Comparison of ENCODE assay signal across 8 mouse cellular contexts in genomic region chr3:108445366-108445705, GRCm38 (mm10). TPM values are rescaled to one million over a fixed set of nuclear protein-coding genes. Genes with fewer than 3 reads are reported as not detected.
A peak's percentile ranks its signal among the peaks of the same experiment; 100 is the strongest.
DNase-seq lines count a peak whose midpoint lies in the region; ATAC-seq and TF ChIP-seq lines count a peak whose summit lies in the region.

No protein-coding gene starts in this region.

- no peaks in the 10 kb centered on the region for H3K9me3 ChIP-seq in embryonic facial prominence, embryonic 12.5 days
- no peaks in the 10 kb centered on the region for H3K9me3 ChIP-seq in intestine, embryonic 14.5 days (ENCODE audit: control insufficient read depth, low read length)

- peak overlapping the region; percentile 93 for H3K4me2 ChIP-seq in embryonic facial prominence, embryonic 12.5 days (replicated peaks)
- peak overlapping the region; percentile 97 for H3K4me2 ChIP-seq in intestine, embryonic 14.5 days (ENCODE audit: low read length)
- H3K4me2 ChIP-seq in myocyte (ENCODE audit: low read depth), result peak overlapping the region; percentile 69

- WGBS in embryonic facial prominence, embryonic 12.5 days, result 15% methylated on average over 6 of the region's 6 CpGs
- WGBS in intestine, embryonic 14.5 days, result 14% methylated on average over 6 of the region's 6 CpGs

- H3K79me2 ChIP-seq in myocyte (ENCODE audit: control insufficient read depth, insufficient read depth), result peaks cover 47% of the 10 kb centered on the region

- H3K4me3 ChIP-seq in layer of hippocampus, adult 2 months, result peak overlapping the region; percentile 73
- peak overlapping the region; percentile 85 for H3K4me3 ChIP-seq in embryonic facial prominence, embryonic 12.5 days
- peak overlapping the region; percentile 88 for H3K4me3 ChIP-seq in intestine, embryonic 14.5 days (ENCODE audit: low read depth, low read length)
- H3K4me3 ChIP-seq in myocyte, result peak overlapping the region; percentile 99

- no peaks in the 10 kb centered on the region for H3K27me3 ChIP-seq in embryonic facial prominence, embryonic 12.5 days
- H3K27me3 ChIP-seq in intestine, embryonic 14.5 days (replicated peaks; ENCODE audit: control insufficient read depth, insufficient read depth, low read length), result no peaks in the 10 kb centered on the region
- H3K27me3 ChIP-seq in myocyte (ENCODE audit: control insufficient read depth, insufficient read depth, insufficient read length), result peaks cover 10% of the 10 kb centered on the region

- no peak for TF ChIP-seq POLR2A in myocyte (IDR thresholded peaks at IDR 0.05; ENCODE audit: insufficient read length, low read depth)

- H3K4me1 ChIP-seq in embryonic facial prominence, embryonic 12.5 days, result peaks cover 18% of the 10 kb centered on the region
- peaks cover 19% of the 10 kb centered on the region for H3K4me1 ChIP-seq in intestine, embryonic 14.5 days (replicated peaks; ENCODE audit: control insufficient read depth, insufficient read depth, low read length)

- no peak; the same call in 1 of the 2 replicates for TF ChIP-seq CTCF in layer of hippocampus, adult 2 months (conservative IDR thresholded peaks at IDR 0.05)

- no peaks in the 10 kb centered on the region; the same call in 1 of the 2 replicates for H3K36me3 ChIP-seq in embryonic facial prominence, embryonic 12.5 days
- peaks cover 10% of the 10 kb centered on the region for H3K36me3 ChIP-seq in intestine, embryonic 14.5 days (ENCODE audit: control insufficient read depth, insufficient read depth, low read length)
- peaks cover 30% of the 10 kb centered on the region for H3K36me3 ChIP-seq in myocyte (ENCODE audit: control insufficient read depth, insufficient read depth)

- peak overlapping the region; percentile 80 for H3K9ac ChIP-seq in embryonic facial prominence, embryonic 12.5 days
- H3K9ac ChIP-seq in intestine, embryonic 14.5 days (ENCODE audit: low read length), result peak overlapping the region; percentile 27

- H3ac ChIP-seq in myocyte (ENCODE audit: control insufficient read depth, insufficient read length), result peak overlapping the region; percentile 81

- no peak for DNase-seq in layer of hippocampus, adult 2 months (ENCODE audit: low spot score in 2 of 2)
- no peak for DNase-seq in layer of hippocampus, adult 8-10 months (ENCODE audit: low spot score in 2 of 2)
- no peak for DNase-seq in intestine, embryonic 14.5 days (ENCODE audit: low spot score)
- no peak for DNase-seq in spleen, postnatal 10 days (ENCODE audit: low spot score in 2 of 2)

- peak overlapping the region; percentile 95 for H3K27ac ChIP-seq in layer of hippocampus, adult 2 months
- H3K27ac ChIP-seq in embryonic facial prominence, embryonic 12.5 days, result peak overlapping the region; percentile 89
- 0 out of 2 replicates have a peak overlapping the region, but pooled peaks have one; percentile 24 for H3K27ac ChIP-seq in intestine, embryonic 14.5 days (ENCODE audit: low read depth)

- no peak for ATAC-seq in embryonic facial prominence, embryonic 12.5 days (ENCODE audit: insufficient number of reproducible peaks, insufficient read depth, low FRiP score, low TSS enrichment)
- peak; percentile 38; the same call in 1 of the 2 replicates for ATAC-seq in intestine, embryonic 14.5 days (replicated peaks; ENCODE audit: low FRiP score, low TSS enrichment, low read depth)
- ATAC-seq in granulocyte monocyte progenitor cell, adult 5-6 weeks (replicated peaks; ENCODE audit: poor library complexity, severe bottlenecking), result no peak
- no peak for ATAC-seq in CD4-positive, CD25-positive, alpha-beta regulatory T cell, adult 4 months

TF ChIP-seq in myocyte, 11 proteins besides CTCF, POLR2A, EP300 and RAD21:
- TF ChIP-seq USF1 (IDR thresholded peaks at IDR 0.05; ENCODE audit: low read depth) (no peak), TCF12 (IDR thresholded peaks at IDR 0.05; ENCODE audit: insufficient read depth, poor library complexity, severe bottlenecking) (no peak), SRF (IDR thresholded peaks at IDR 0.05; ENCODE audit: control insufficient read depth, insufficient read length, low read depth) (no peak), POLR2AphosphoS2 (IDR thresholded peaks at IDR 0.05; ENCODE audit: insufficient read length, low read depth) (no peak)

RNA-seq across cellular contexts. Expression of gene Sars, which starts 0.3 kb away (rescaled TPM):
- 100 to 1,000 TPM; 198 to 213 TPM for total RNA-seq in layer of hippocampus, adult 2 months (2021)
- total RNA-seq in layer of hippocampus, adult 8-10 months (2022), result 100 to 1,000 TPM; 191 to 220 (median 209) TPM
- 125 and 127 TPM in 2 replicates for polyA plus RNA-seq in embryonic facial prominence, embryonic 12.5 days (2016; fragmentation: Nextera tagmentation; extraction: Ambion mirVana)
- 136 and 140 TPM in 2 replicates for polyA plus RNA-seq in intestine, embryonic 14.5 days (2014; fragmentation: Nextera tagmentation; extraction: Ambion mirVana)
- polyA plus RNA-seq in myocyte (2012; fragmentation: generic; extraction: Trizol), result 685 TPM
- total RNA-seq in granulocyte monocyte progenitor cell, adult 5-6 weeks (2014; fragmentation: Nextera tagmentation), result 30.9 and 36.2 TPM in 2 replicates
- total RNA-seq in granulocyte monocyte progenitor cell, adult 5-6 weeks (2017), result 196 and 259 TPM in 2 replicates
- 100 to 1,000 TPM; 164 to 188 TPM for polyA plus RNA-seq in CD4-positive, CD25-positive, alpha-beta regulatory T cell, adult 4 months (2017; shearing (Covaris generic))

RNA-seq across cellular contexts. Expression of gene Celsr2, which starts 30.0 kb away (rescaled TPM):
- 100 to 1,000 TPM; 185 to 201 TPM for total RNA-seq in layer of hippocampus, adult 2 months (2021)
- total RNA-seq in layer of hippocampus, adult 8-10 months (2022), result 100 to 1,000 TPM; 170 to 179 (median 172) TPM
- 9.5 and 11.0 TPM in 2 replicates for polyA plus RNA-seq in embryonic facial prominence, embryonic 12.5 days (2016; fragmentation: Nextera tagmentation; extraction: Ambion mirVana)
- 7.8 and 7.9 TPM in 2 replicates for polyA plus RNA-seq in intestine, embryonic 14.5 days (2014; fragmentation: Nextera tagmentation; extraction: Ambion mirVana)
- polyA plus RNA-seq in myocyte (2012; fragmentation: generic; extraction: Trizol), result not detected
- 0.58 and 2.5 TPM in 2 replicates for total RNA-seq in granulocyte monocyte progenitor cell, adult 5-6 weeks (2014; fragmentation: Nextera tagmentation)
- total RNA-seq in granulocyte monocyte progenitor cell, adult 5-6 weeks (2017), result 0.04 and 0.15 TPM in 2 replicates
- 1 to 10 TPM in 1 of 2 experiments, under 1 TPM in 1; 0.61 to 2.1 TPM for polyA plus RNA-seq in CD4-positive, CD25-positive, alpha-beta regulatory T cell, adult 4 months (2017; shearing (Covaris generic))

Comparison
In these comparisons a context has a peak if more than half of its experiments do, and no peak if none do; other contexts are left out.
1. H3K27ac ChIP-seq: peak in every context shown above with its lines; median percentile 95 in layer of hippocampus, adult 2 months; 89 in embryonic facial prominence, embryonic 12.5 days; 24 in intestine, embryonic 14.5 days.